Mouse (Mus musculus) embryonic fibroblast, embryonic 13.5 days (primary cell): Measurements from ENCODE around the gene Nepn.

ENCODE experiments used
- CTCF ChIP-seq: IDR thresholded peaks from 2 replicates; pipeline ENCODE4 v1.5.1; 2011; ENCODE audit warnings: mild to moderate bottlenecking, control low read depth, low read length, moderate library complexity, borderline replicate concordance; ENCODE audit not compliant: insufficient read depth
- POLR2A ChIP-seq: IDR thresholded peaks from 2 replicates; pipeline ENCODE4 v1.6.1; 2011; ENCODE audit warnings: low read depth, mild to moderate bottlenecking, control low read depth, low read length, moderate library complexity

- no peak for TF ChIP-seq CTCF
- TF ChIP-seq POLR2A, result no peak
Observed at GRCm38 (mm10) chr10:52353184-52353583, 35.6 kb upstream of the Nepn start.
